Mouse (Mus musculus) midbrain, embryonic 13.5 days (tissue): ENCODE data around the gene M1ap. TPM values are rescaled to one million over a fixed set of nuclear protein-coding genes. Genes with fewer than 3 reads are reported as not detected.

Source experiments
- ATAC-seq: fragments of 200-750 bp; cut with Nextera tagmentation; 2 replicates; pipeline ENCODE4 v1.8.0; 2017; ENCODE audit warnings: mild to moderate bottlenecking, moderate TSS enrichment, moderate library complexity
- H3K27ac ChIP-seq: fragments of 300-500 bp; sonication (generic); 2 replicates; pipeline ENCODE4 v1.5.1; 2015; ENCODE audit warnings: inconsistent platforms, mild to moderate bottlenecking, moderate library complexity
- H3K27me3 ChIP-seq: fragments of 300-500 bp; sonication (generic); 2 replicates; pipeline ENCODE4 v1.6.1; 2015; ENCODE audit warnings: mild to moderate bottlenecking, inconsistent platforms
- H3K36me3 ChIP-seq: fragments of 300-500 bp; sonication (generic); 2 replicates; pipeline ENCODE4 v1.6.1; 2015; ENCODE audit warnings: mild to moderate bottlenecking, inconsistent platforms
- H3K4me1 ChIP-seq: fragments of 300-500 bp; sonication (generic); replicated peaks from 2 replicates; pipeline ENCODE4 v1.6.1; 2015; ENCODE audit warnings: inconsistent platforms
- H3K4me2 ChIP-seq: fragments of 300-500 bp; sonication (generic); replicated peaks from 2 replicates; pipeline ENCODE4 v1.6.1; 2015; ENCODE audit warnings: moderate library complexity, mild to moderate bottlenecking, inconsistent platforms
- H3K4me3 ChIP-seq: fragments of 300-500 bp; sonication (generic); replicated peaks from 2 replicates; pipeline ENCODE4 v1.5.1; 2015; ENCODE audit warnings: mild to moderate bottlenecking, inconsistent platforms
- H3K9ac ChIP-seq: fragments of 300-500 bp; sonication (generic); replicated peaks from 2 replicates; pipeline ENCODE4 v1.6.1; 2015; ENCODE audit warnings: mild to moderate bottlenecking, inconsistent platforms
- H3K9me3 ChIP-seq: fragments of 300-500 bp; sonication (generic); 2 replicates; pipeline ENCODE4 v1.6.1; 2016; ENCODE audit warnings: mild to moderate bottlenecking, inconsistent platforms
- WGBS: fragments of 180-500 bp; shearing (Covaris S2); methylation state at CpG from one replicate; pipeline ENCODE4 v1.1.7; 2015; 5-methylcytosine and 5-hydroxymethylcytosine counted together
- polyA plus RNA-seq: library from polyadenylated mRNA; unstranded; fragments of >200 nt; fragmentation: Nextera tagmentation; extraction: Ambion mirVana; gene quantifications from 2 replicates; pipeline ENCODE4 v1.2.1, GENCODE M21; 2015

The M1ap gene
- polyA plus RNA-seq, 1 experiment from 2014 or later, result not detected

DNA sequence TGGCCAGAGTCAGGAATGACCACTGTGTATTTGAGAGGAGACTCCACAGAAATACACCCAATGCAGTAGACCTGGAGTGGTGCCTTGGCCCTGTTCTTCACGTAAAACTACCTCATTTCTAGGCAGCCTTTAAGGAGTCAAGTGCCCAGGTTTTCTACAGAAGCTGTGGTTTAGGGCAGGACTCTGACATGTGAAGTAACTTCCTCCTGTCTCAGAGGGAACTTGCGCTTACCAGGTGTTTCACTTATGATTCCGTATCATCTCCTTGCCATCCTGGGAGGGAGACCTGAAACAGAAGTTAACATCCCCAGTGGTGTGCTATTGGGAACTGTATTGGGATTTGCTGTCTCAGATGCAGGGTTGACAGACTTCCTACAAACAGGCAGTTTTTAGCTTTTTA, 5.9 kb upstream of the M1ap start:
- H3K9ac ChIP-seq, result no peak overlapping the region
- no peaks in the 10 kb centered on the region for H3K9me3 ChIP-seq
- no peak for ATAC-seq
- no peak overlapping the region for H3K27ac ChIP-seq
- H3K4me2 ChIP-seq, result no peak overlapping the region
- 86% methylated on average over 3 of the region's 3 CpGs for WGBS
- peaks cover 7% of the 10 kb centered on the region; the same call in 1 of the 2 replicates for H3K4me1 ChIP-seq
- H3K36me3 ChIP-seq, result no peaks in the 10 kb centered on the region
- H3K4me3 ChIP-seq, result no peak overlapping the region
- H3K27me3 ChIP-seq, result peaks cover 8% of the 10 kb centered on the region; the same call in 1 of the 2 replicates

- 58% methylated on average over 6 of the region's 6 CpGs for WGBS
- Histone ChIP-seq H3K27ac (no peak overlapping the region), H3K4me1 (no peaks in the 10 kb centered on the region), H3K9me3 (no peaks in the 10 kb centered on the region), H3K27me3 (peaks cover 2% of the 10 kb centered on the region; the same call in 1 of the 2 replicates), H3K4me2 (no peak overlapping the region), H3K36me3 (no peaks in the 10 kb centered on the region), H3K4me3 (no peak overlapping the region), H3K9ac (no peak overlapping the region)
- ATAC-seq, result no peak
These were observed 952 bp upstream of the M1ap start for GRCm38 (mm10) chr6:82945750-82946149.

DNA sequence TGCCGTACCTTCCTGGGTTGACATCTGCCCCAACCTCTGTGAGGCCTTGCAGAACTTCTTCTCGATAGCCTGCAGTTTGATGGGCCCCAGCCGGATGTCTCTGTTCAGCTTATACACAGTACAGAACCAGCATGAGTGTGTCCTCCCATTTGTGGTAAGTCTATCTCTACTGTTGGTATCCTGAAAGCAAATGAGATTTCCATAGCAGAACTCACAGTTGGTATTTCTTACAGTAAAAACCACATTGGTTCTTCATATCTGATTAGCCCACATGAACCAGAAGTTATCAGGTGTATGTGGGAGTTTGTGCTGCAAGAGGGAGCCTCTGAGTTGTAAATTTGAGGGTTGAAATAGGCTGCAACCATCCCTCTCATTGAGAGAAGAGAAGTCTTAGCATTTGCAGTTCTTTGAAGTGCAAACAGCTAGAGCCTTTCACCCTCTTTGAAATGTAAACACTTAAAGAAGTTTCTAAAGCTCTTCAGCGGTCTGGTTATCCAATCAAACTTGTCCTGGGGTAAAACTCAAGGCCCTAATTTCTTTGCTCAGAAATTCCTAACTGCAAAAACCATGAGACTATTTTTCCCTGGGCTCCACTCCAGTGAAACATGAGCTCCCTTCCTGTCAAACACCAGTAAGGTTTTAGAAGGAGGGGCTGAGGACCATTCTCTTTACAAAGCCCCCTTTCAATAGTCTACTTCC, 10.0 kb downstream of the M1ap start:
- Histone ChIP-seq H3K4me3 (no peak overlapping the region), H3K27me3 (no peaks in the 10 kb centered on the region), H3K9ac (no peak overlapping the region), H3K9me3 (no peaks in the 10 kb centered on the region; the same call in 1 of the 2 replicates), H3K4me2 (no peak overlapping the region), H3K27ac (no peak overlapping the region), H3K4me1 (no peaks in the 10 kb centered on the region), H3K36me3 (no peaks in the 10 kb centered on the region)
- 68% methylated on average over 4 of the region's 4 CpGs for WGBS
- ATAC-seq, result no peak

DNA sequence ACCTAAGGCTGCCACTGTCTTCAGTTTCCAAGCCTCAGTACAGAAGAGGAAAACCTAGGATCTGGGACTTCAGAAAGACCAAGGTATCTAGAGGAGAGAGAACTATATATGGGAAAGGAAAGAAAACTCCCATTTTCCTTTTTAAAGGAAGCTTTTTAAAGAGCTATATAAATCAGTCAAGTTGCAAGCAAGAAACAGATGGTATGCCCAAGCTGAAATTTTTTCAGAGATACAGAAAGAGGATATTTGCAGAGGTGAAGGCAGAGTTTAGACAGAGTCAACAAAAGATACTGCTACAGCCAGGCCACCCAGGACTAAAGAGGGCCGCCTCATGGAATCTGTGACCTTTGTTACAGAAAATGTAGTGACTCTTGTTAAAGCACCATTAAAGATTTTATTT, 15.0 kb downstream of the M1ap start:
- no peaks in the 10 kb centered on the region for H3K4me1 ChIP-seq
- no peak overlapping the region for H3K4me2 ChIP-seq
- 92% methylated on average over 1 of the region's 1 CpGs for WGBS
- H3K27me3 ChIP-seq, result no peaks in the 10 kb centered on the region
- H3K9ac ChIP-seq, result no peak overlapping the region
- H3K9me3 ChIP-seq, result no peaks in the 10 kb centered on the region
- no peak overlapping the region for H3K4me3 ChIP-seq
- no peaks in the 10 kb centered on the region for H3K36me3 ChIP-seq
- no peak overlapping the region for H3K27ac ChIP-seq
- no peak for ATAC-seq

DNA sequence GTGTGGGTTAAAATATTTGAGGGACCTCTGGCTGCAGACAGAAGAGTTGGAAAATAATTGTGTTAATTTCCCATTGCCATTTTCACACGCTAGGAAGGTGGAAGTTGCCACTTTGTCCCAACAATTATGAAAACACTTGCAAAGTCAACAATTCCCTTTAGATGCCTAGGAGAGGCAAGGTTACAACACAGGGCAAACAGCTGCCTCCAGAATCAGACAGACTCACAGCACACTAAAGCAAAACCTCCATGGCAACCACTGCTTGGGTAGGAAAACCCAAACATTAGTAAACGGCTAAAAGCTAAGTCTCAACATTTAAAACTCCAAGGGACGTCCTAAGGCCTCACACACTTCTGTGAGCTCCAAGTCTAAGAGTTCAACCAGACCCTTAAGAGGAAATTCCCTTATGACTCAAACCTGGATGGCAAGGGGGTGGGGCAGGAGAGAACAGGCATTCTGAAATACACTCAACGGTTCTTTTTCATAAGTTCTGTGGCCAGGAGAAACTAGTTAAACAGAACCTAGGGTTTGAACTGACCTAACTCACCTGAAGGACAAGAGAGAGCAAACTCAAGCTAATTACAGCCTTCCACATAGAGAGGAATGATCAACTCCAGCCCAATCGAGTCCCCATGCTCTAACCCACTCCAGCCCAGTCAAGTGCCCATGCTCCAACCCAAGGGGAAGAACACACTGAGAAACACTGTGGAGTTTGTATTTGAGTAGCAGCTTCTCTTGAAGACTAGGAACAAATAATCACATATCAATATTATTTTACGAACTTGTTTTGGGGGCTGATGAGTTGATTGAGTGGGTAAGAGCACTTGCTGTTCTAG, 22.8 kb downstream of the M1ap start:
- Histone ChIP-seq H3K27ac (no peak overlapping the region), H3K9ac (no peak overlapping the region), H3K9me3 (no peaks in the 10 kb centered on the region), H3K4me3 (no peak overlapping the region), H3K36me3 (no peaks in the 10 kb centered on the region), H3K27me3 (0 out of 2 replicates have a peak, but pooled peaks cover 2% of the 10 kb centered on the region), H3K4me1 (no peaks in the 10 kb centered on the region), H3K4me2 (no peak overlapping the region)
- WGBS, result 77% methylated on average over 6 of the region's 6 CpGs
- no peak for ATAC-seq

- Histone ChIP-seq H3K27ac (no peak overlapping the region), H3K4me3 (no peak overlapping the region), H3K36me3 (no peaks in the 10 kb centered on the region), H3K9me3 (no peaks in the 10 kb centered on the region), H3K4me2 (no peak overlapping the region), H3K27me3 (0 out of 2 replicates have a peak, but pooled peaks cover 2% of the 10 kb centered on the region), H3K9ac (no peak overlapping the region), H3K4me1 (no peaks in the 10 kb centered on the region)
- WGBS, result 15% methylated on average over 5 of the region's 5 CpGs
- peak; percentile 83 for ATAC-seq
These were observed 24.3 kb downstream of the M1ap start for GRCm38 (mm10) chr6:82971031-82971430.

DNA sequence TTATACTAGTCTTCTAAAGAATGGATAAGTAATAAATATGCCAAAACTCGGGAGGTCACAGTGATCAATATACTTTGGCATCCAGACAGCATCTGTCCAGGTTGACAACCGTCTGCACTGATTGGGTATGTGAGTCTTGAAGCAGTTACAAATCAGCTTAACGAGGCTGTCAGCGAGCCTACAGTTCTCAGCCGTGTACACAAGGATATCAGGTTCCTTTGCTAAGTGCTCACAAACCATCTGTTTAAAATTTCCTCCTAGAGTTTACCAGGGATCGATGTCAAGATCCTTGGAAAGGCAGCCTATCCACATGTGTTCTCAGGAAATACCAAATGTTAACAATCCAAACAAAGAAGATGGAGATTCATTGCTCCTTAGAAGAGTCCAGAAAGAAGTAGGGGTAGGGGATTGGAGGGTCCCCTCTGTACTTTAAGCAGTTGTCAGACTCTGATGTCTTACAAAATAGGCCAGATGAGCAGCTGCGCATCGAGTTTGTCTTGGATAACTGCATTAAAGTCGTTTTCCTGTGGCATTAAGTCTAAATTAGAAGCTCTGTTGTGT, 40.8 kb downstream of the M1ap start:
- Histone ChIP-seq H3K36me3 (no peaks in the 10 kb centered on the region), H3K4me3 (no peak overlapping the region), H3K9me3 (no peaks in the 10 kb centered on the region), H3K4me1 (no peaks in the 10 kb centered on the region), H3K4me2 (no peak overlapping the region), H3K27me3 (no peaks in the 10 kb centered on the region), H3K9ac (no peak overlapping the region), H3K27ac (no peak overlapping the region)
- 66% methylated on average over 9 of the region's 9 CpGs for WGBS
- ATAC-seq, result no peak

GRCm38 (mm10) chr6:82993696-82994095, 47.0 kb downstream of the M1ap start:
- WGBS, result 61% methylated on average over 1 of the region's 1 CpGs
- no peak overlapping the region for H3K4me3 ChIP-seq
- H3K4me2 ChIP-seq, result no peak overlapping the region
- no peak overlapping the region for H3K9ac ChIP-seq
- ATAC-seq, result no peak
- H3K36me3 ChIP-seq, result no peaks in the 10 kb centered on the region
- no peaks in the 10 kb centered on the region for H3K9me3 ChIP-seq
- peaks cover 9% of the 10 kb centered on the region for H3K27me3 ChIP-seq
- no peak overlapping the region for H3K27ac ChIP-seq
- H3K4me1 ChIP-seq, result peaks cover 9% of the 10 kb centered on the region; the same call in 1 of the 2 replicates

DNA sequence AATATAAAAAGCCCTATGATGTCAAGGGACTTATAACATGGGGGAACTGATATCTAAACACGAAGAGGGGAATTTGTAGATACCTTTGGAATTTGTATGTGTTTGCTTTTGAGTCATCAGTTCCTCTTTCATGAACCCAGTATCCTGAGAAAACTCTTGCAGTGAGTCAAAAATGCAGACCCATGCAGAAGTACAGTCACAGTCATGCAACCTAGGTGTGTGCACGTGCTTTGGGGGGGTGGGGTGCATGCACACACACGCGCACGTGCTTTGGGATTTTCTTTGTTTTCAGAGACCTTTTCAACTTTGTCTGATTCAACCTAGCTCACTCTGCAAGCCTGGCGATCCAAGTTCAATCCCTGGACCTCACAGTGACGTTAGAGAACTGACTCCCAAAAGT, 47.7 kb downstream of the M1ap start:
- Histone ChIP-seq H3K27ac (no peak overlapping the region), H3K4me2 (no peak overlapping the region), H3K9me3 (no peaks in the 10 kb centered on the region), H3K36me3 (no peaks in the 10 kb centered on the region), H3K9ac (no peak overlapping the region), H3K27me3 (peaks cover 9% of the 10 kb centered on the region), H3K4me1 (peaks cover 9% of the 10 kb centered on the region; the same call in 1 of the 2 replicates), H3K4me3 (no peak overlapping the region)
- WGBS, result 85% methylated on average over 7 of the region's 7 CpGs
- ATAC-seq, result no peak

GRCm38 (mm10) chr6:82996740-82997315, 50.1 kb downstream of the M1ap start:
- H3K9ac ChIP-seq, result no peak overlapping the region; the same call in 1 of the 2 replicates
- H3K27me3 ChIP-seq, result peaks cover 9% of the 10 kb centered on the region
- H3K4me2 ChIP-seq, result peak overlapping the region; percentile 39
- no peaks in the 10 kb centered on the region for H3K9me3 ChIP-seq
- WGBS, result 14% methylated on average over 11 of the region's 11 CpGs
- H3K27ac ChIP-seq, result no peak overlapping the region
- peak overlapping the region; percentile 14 for H3K4me3 ChIP-seq
- H3K4me1 ChIP-seq, result peaks cover 9% of the 10 kb centered on the region; the same call in 1 of the 2 replicates
- ATAC-seq, result peak; percentile 98
- no peaks in the 10 kb centered on the region for H3K36me3 ChIP-seq

GRCm38 (mm10) chr6:82997511-82998102, 50.9 kb downstream of the M1ap start:
- 0 out of 2 replicates have a peak, but pooled peaks have one; percentile 25 for ATAC-seq
- Histone ChIP-seq H3K36me3 (no peaks in the 10 kb centered on the region), H3K4me2 (no peak overlapping the region), H3K9me3 (no peaks in the 10 kb centered on the region), H3K4me3 (no peak overlapping the region), H3K9ac (no peak overlapping the region; the same call in 1 of the 2 replicates), H3K27ac (no peak overlapping the region), H3K4me1 (peaks cover 9% of the 10 kb centered on the region; the same call in 1 of the 2 replicates), H3K27me3 (peaks cover 9% of the 10 kb centered on the region)
- WGBS, result 48% methylated on average over 7 of the region's 7 CpGs
